Mouse (Mus musculus) CH12.LX (cell line): Measurements from ENCODE around the gene Hps1.

ENCODE experiments used
- CTCF ChIP-seq, 2 experiments: IDR thresholded peaks in 1 of 2; conservative IDR thresholded peaks in 1 of 2; 2 replicates each; pipeline ENCODE4 v1.5.1; 2011 to 2012; ENCODE audit warnings: low read depth in 2 of 2, low read length in 2 of 2, improper control_type of control experiment in 1 of 2, inconsistent platforms in 1 of 2, mild to moderate bottlenecking in 1 of 2, moderate library complexity in 1 of 2
- EP300 ChIP-seq: IDR thresholded peaks from 2 replicates; pipeline ENCODE4 v1.6.1; 2011; ENCODE audit warnings: low read length, improper control_type of control experiment
- KAT2A ChIP-seq: IDR thresholded peaks from 2 replicates; pipeline ENCODE4 v1.6.1; 2012; ENCODE audit warnings: low read length, improper control_type of control experiment, inconsistent platforms; ENCODE audit not compliant: insufficient replicate concordance
- POLR2A ChIP-seq: IDR thresholded peaks from 2 replicates; pipeline ENCODE4 v1.6.1; 2011; ENCODE audit warnings: low read depth, mild to moderate bottlenecking, improper control_type of control experiment, low read length
- TBP ChIP-seq: conservative IDR thresholded peaks from 2 replicates; pipeline ENCODE4 v1.6.1; 2011; ENCODE audit warnings: low read depth, low read length, improper control_type of control experiment

DNA sequence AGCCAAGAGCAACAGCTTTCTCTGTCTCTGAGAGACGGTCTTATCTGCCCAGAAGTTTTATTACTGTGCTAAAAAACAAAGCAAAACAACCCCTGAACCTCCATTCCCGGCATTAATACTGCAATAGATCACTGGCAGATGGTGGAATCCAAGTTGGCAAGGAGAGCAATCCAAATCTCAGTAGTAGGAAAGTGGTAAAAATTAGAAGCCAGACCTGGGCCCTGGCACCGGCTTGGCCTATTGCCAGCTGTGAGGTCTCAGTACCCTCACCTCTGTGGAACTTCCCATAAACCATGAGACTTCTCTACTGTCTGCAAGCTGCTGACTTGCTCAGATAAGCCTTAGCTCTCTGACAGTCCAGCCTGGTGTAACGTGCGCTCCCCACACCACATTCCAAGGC, 44.8 kb downstream of the Hps1 start:
- TF ChIP-seq CTCF (conservative IDR thresholded peaks at IDR 0.05 in 1 of 2, IDR thresholded peaks at IDR 0.05 in 1 of 2; ENCODE audit: low read depth in 2 of 2, low read length in 2 of 2) (no peak), TBP (no peak), POLR2A (no peak), EP300 (no peak), KAT2A (no peak)
